Mouse (Mus musculus) spleen, adult 2 months (tissue): ENCODE results near the gene Ugt1a10.

Experiments
- CTCF ChIP-seq: fragments of 200-500 bp; IDR thresholded peaks from 2 replicates; pipeline ENCODE4 v1.5.1; 2011; ENCODE audit warnings: mild to moderate bottlenecking, inconsistent platforms; ENCODE audit not compliant: insufficient read depth, insufficient read length, insufficient replicate concordance; ENCODE audit errors: extremely low read depth
- POLR2A ChIP-seq: fragments of 200-500 bp; IDR thresholded peaks from 2 replicates; pipeline ENCODE4 v1.6.1; 2011; ENCODE audit warnings: low read depth, low read length, inconsistent platforms

GRCm38 (mm10) chr1:88219054-88219453, 163.9 kb downstream of the Ugt1a10 start:
- TF ChIP-seq POLR2A, result no peak
- TF ChIP-seq CTCF, result no peak
